Mouse (Mus musculus) lung, adult 2 months (tissue): ENCODE data around the gene Zfp827. TPM values are rescaled to one million over a fixed set of nuclear protein-coding genes. Genes with fewer than 3 reads are reported as not detected.

ENCODE experiments used
- DNase-seq: peaks from one replicate; pipeline ENCODE4 v3.0.0; 2022
- H3K4me1 ChIP-seq: fragments of 200-500 bp; 2 replicates; pipeline ENCODE4 v1.6.1; 2011; ENCODE audit warnings: low read length; ENCODE audit not compliant: control insufficient read depth, insufficient read depth
- H3K4me3 ChIP-seq: fragments of 200-500 bp; replicated peaks from 2 replicates; pipeline ENCODE3; 2011; ENCODE audit warnings: low read depth, mild to moderate bottlenecking, control low read depth, low read length; ENCODE audit errors: extremely low read depth
- CTCF ChIP-seq: fragments of 200-500 bp; IDR thresholded peaks from 2 replicates; pipeline ENCODE4 v1.5.1; 2011; ENCODE audit warnings: mild to moderate bottlenecking, low read length, control low read depth; ENCODE audit not compliant: insufficient read depth
- POLR2A ChIP-seq: fragments of 200-500 bp; IDR thresholded peaks from 2 replicates; pipeline ENCODE4 v1.6.1; 2011; ENCODE audit warnings: low read depth, mild to moderate bottlenecking, control low read depth, low read length, borderline replicate concordance; ENCODE audit errors: extremely low read depth
- WGBS: fragments of 180-500 bp; shearing (Covaris S2); methylation state at CpG from one replicate; pipeline ENCODE4 v1.1.7; 2018; 5-methylcytosine and 5-hydroxymethylcytosine counted together
- polyA plus RNA-seq: library from polyadenylated mRNA; depleted of rRNA; stranded (reverse); fragments of >200 nt; gene quantifications from 2 replicates; pipeline ENCODE4 v1.2.3, GENCODE M21; 2012

The Zfp827 gene
- polyA plus RNA-seq, 1 experiment = 9.6 TPM

DNA sequence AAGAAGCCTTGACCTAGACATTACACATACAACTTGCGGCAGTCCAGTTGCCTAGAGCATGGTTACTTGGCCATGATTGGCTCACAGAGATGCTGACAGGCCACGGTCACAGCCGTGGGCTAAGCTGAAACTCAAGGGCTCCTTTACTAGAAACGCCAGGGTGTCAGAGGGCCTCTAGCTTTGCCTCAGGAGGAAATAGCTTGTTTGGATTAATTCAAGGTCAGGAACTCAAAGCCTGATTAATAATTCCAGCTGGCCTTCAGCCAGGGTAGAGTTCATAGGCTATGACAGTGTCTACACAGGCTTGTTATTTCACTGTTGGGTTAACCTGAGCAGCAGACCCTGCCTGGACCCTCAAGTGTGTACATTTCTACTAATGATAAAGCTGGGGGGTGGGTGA, 132.1 kb downstream of the Zfp827 start:
- WGBS = 33% methylated on average over 4 of the region's 4 CpGs
- H3K4me1 ChIP-seq = peaks cover 20% of the 10 kb centered on the region
- no peak for TF ChIP-seq POLR2A
- TF ChIP-seq CTCF = no peak
- H3K4me3 ChIP-seq = no peak overlapping the region
- no peak for DNase-seq

DNA sequence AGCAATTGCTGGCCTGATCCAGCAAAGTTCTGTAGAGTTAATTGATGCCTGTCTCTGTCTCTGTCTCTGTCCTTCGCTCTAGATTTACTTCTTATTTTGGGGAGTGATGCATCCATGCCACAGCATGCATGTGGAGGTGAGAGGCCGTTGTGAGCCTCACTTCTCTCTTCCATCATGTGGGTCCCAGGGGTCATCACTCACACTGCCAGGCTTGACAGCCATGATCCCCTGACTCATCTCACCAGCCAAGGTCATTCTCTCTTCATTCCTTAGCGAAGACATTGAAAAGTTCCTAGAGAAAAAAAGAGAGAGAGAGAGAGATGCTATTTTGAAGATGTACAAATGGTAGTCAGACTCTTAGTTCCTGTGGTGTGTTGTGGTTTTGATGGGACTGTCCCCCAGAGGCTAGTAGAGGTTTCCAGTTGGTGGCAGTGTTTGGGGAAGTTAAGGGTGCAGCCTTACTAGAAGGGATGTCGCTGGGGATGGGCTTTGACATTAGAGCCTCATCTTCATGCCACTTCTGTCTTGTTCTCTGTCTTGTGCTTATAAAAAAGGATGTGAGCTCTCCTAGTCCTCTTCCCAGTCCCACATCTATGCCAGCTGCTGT, 133.0 kb downstream of the Zfp827 start:
- Histone ChIP-seq H3K4me1 (peaks cover 20% of the 10 kb centered on the region), H3K4me3 (no peak overlapping the region)
- TF ChIP-seq CTCF (no peak), POLR2A (no peak)
- WGBS = 75% methylated on average over 4 of the region's 4 CpGs
- no peak for DNase-seq

DNA sequence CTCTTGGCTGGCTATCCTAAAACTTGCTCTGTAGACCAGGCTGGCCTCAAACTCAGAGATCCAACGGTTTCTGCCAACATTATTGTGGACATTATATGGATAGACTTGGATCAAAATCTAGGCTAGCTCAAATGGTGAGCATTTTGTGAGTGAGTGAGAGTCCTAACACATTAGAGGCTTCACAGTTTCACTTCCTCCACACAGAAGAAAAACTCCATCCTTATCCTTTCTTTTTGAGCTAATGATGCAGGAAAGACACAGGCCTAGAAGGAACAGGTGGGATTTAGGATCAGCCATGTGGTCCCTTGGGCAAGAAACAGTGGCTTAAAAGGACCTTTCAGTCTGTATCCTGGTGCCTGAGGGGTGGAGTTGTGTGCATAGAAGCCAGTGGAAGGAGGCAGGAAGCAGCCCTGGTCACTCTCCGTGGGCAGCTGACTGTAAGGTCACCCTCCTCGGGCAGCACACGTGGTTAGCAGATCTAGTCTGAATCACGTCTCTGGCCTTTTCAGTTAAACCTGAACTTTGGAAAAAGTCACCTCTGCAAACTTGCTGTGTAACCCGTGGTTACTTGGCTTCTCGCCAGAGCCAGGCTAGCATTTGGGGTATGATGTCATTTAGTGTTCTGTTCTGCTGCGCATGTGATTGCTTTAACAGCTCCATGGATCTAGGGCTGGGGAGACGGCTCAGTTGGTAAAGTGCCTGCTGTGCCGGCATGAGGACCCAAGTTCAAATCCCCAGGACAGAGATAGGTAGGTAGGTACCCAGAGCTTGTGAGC, 134.5 kb downstream of the Zfp827 start:
- H3K4me3 ChIP-seq = peak overlapping the region; percentile 9
- TF ChIP-seq CTCF (no peak), POLR2A (no peak)
- DNase-seq = peak; percentile 50
- 21% methylated on average over 10 of the region's 10 CpGs for WGBS
- H3K4me1 ChIP-seq = peaks cover 20% of the 10 kb centered on the region

DNA sequence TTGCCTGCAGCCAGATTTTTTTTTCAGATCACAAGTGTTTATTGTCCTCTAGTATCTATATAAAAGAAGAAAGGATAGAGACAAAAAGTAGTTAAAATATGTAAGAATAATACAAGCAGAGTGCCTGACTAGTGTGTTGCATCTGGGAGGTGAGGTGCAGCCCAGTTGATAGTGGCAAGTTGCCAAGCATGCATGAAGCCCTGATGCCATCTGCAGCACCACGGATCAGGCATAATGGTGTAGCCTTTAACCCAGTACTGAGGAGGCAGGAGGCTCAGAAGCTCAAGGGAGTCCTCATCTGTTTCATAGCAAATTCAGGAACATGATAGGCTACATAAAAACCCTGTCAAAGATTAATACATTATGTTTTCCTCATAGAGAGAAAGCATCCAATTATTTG, 136.1 kb downstream of the Zfp827 start:
- WGBS = 33% methylated on average over 1 of the region's 1 CpGs

DNA sequence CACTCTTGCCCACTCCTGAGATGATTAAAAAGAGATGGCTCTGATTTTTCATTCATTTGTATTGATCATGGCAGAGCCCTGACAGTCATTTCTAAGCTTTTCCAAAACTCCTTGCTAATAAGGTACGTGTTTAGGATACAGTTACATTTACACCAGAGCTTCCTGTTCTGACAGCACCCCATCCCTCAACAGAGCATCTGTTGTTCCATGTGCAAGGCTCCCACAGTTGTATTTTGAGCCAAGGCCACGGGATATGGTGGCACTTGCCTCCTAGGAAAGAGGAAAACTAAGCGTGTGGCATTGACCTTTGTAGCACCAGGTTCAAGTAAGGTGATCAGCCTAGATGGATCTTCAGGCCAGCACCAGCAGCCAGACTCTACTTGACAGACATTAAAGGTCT, 137.0 kb downstream of the Zfp827 start:
- WGBS = 73% methylated on average over 3 of the region's 3 CpGs
- peaks cover 16% of the 10 kb centered on the region for H3K4me1 ChIP-seq
- no peak for TF ChIP-seq CTCF
- TF ChIP-seq POLR2A = no peak
- no peak overlapping the region for H3K4me3 ChIP-seq
- DNase-seq = no peak

More for the DNA sequence above, 136.1 kb downstream of the Zfp827 start:
- peaks cover 20% of the 10 kb centered on the region for H3K4me1 ChIP-seq
- TF ChIP-seq CTCF = no peak
- H3K4me3 ChIP-seq = no peak overlapping the region
- no peak for DNase-seq

DNA sequence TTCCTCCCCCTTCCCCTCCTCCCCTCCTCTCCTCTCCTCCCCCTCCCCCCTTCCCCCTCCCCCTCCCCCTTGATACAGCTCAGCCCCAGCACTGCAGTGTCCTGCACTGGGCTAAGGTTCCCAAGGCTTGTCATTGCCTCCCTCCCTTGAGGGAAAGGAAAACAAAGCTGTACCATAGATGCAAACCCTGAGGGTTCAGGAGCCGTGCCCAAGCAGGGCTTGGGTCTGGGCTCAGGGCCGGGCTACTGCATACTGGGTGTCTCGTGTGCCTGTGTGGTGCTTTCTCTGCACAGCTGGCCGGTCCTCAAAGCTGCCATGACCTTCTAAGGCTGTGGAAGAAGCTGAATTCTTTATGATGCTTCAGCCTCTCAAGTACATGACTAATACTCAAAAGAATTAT, 145.4 kb downstream of the Zfp827 start:
- H3K4me3 ChIP-seq = no peak overlapping the region
- no peak for DNase-seq
- peaks cover 5% of the 10 kb centered on the region for H3K4me1 ChIP-seq
- 67% methylated on average over 4 of the region's 4 CpGs for WGBS
- no peak for TF ChIP-seq POLR2A
- no peak for TF ChIP-seq CTCF

DNA sequence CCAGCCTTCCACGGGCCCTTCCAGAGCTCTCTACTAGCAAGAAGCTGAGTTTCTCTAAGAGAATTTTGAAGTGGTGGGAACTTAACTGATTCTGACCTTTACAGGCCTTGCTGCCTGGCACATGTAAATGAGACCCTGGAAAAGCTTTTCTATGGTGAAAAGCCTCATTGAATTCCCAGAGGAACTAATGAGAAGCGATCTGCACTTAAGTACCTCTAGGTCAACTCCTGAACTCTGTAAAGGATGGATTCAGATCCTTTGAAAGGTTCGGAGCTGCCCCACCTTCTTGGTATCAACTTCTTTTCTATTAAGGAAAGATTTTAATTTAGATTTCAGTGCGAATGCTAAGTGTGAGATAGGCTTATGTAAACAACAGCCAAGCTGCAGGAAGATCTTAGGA, 147.8 kb downstream of the Zfp827 start:
- H3K4me1 ChIP-seq = peaks cover 5% of the 10 kb centered on the region
- no peak for TF ChIP-seq CTCF
- no peak for TF ChIP-seq POLR2A
- WGBS = 53% methylated on average over 4 of the region's 4 CpGs

DNA sequence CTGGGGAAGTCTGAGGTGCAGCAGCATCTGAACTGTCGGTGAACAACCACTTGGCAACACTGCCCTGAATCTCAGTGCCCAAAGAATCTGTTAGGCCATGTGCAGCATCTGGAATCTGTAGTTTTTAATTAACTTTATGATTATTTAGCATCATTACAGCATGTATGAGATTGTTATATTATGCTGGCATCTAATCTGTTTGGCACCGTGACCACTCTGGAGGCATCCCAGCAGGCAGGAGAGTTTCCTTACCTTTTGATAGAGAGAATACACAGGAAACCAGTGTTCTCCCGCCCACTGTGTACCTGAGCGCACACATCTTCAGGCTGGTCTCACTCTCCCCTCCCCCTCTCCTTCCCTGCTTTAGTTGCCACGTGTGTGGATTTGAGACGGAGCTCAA, 151.4 kb downstream of the Zfp827 start:
- DNase-seq = no peak
- WGBS = 86% methylated on average over 6 of the region's 6 CpGs
- H3K4me1 ChIP-seq = no peaks in the 10 kb centered on the region
- H3K4me3 ChIP-seq = no peak overlapping the region
- TF ChIP-seq POLR2A = no peak
- TF ChIP-seq CTCF = no peak

More for the DNA sequence above, 147.8 kb downstream of the Zfp827 start:
- H3K4me3 ChIP-seq = no peak overlapping the region
- DNase-seq = no peak

DNA sequence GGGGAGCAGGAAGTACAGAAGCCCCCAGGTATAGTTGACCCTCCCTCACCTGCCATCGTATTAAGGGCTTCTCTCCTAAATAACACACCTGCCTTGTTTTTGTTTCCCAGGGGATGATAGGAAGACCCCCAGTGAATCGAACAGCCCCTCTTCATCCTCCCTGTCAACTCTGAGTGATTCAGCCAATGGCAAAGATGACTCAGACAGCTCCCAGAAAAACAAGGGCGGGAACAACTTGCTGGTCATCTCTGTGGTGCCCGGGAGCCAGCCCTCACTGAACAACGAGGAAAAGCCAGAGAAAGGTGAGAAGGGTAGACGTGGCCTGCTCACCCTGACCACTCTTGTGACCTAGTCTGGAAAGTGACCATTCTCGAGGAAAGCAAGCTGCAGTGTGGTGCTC, 157.3 kb downstream of the Zfp827 start:
- Histone ChIP-seq H3K4me3 (no peak overlapping the region), H3K4me1 (no peaks in the 10 kb centered on the region)
- TF ChIP-seq CTCF (no peak), POLR2A (no peak)
- DNase-seq = no peak
- 81% methylated on average over 7 of the region's 7 CpGs for WGBS

DNA sequence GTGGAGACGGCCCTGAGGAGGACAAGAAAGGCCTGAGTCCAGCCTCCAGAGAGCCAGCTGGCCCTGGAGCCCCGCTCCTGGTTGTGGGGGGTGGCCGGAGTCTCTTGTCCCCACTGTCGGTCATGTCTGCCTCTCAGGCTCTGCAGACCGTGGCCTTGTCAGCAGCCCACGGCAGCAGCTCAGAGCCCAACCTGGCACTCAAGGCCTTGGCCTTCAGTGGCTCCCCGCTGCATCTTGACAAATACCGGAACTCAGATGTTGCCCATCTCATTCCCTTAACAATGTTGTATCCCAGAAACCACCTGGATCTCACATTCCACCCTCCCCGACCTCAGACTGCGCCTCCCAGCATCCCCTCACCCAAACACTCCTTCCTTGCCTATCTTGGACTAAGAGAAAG, 161.8 kb downstream of the Zfp827 start:
- 91% methylated on average over 10 of the region's 10 CpGs for WGBS
- H3K4me1 ChIP-seq = no peaks in the 10 kb centered on the region
- H3K4me3 ChIP-seq = no peak overlapping the region
- TF ChIP-seq CTCF (no peak), POLR2A (no peak)
- DNase-seq = no peak

DNA sequence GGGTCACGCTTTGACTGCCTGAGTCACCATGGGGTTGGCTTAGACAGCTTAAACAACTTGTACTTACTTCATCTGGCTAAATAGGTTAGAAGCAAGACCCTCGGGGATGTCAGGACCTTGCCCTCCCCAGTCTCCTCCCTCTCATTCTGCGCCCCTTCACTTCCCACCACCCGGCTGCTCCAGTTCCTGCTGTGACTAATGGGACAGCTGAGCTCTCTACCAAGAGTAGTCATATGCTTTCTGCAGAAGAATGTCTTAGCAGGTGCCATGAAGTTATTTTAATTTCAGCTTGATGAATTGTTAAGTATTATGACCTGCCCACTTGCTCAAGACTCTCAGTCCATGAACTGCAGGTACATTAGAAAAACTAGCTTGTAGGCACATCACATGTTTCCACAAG, 168.2 kb downstream of the Zfp827 start:
- 81% methylated on average over 4 of the region's 4 CpGs for WGBS
- Histone ChIP-seq H3K4me3 (no peak overlapping the region), H3K4me1 (no peaks in the 10 kb centered on the region)
- DNase-seq = no peak
- no peak for TF ChIP-seq CTCF
- TF ChIP-seq POLR2A = no peak
